Mouse (Mus musculus) cerebellum, postnatal 36 days (tissue): ENCODE measurements around the gene Rgs7.

Experiments
- DNase-seq, 2 experiments: peaks; one replicate each; pipeline ENCODE4 v3.0.0; 2021 to 2022; ENCODE audit warnings: mixed read lengths in 2 of 2

Rgs7 gene

GRCm38 (mm10) chr1:175300895-175301294 is 191.4 kb downstream of the Rgs7 start:
- no peak for DNase-seq

- no peak for DNase-seq
These were observed 191.9 kb downstream of the Rgs7 start for GRCm38 (mm10) chr1:175300404-175300803.

GRCm38 (mm10) chr1:175299603-175300397 is 192.5 kb downstream of the Rgs7 start:
- no peak for DNase-seq

GRCm38 (mm10) chr1:175296906-175297305 is 195.4 kb downstream of the Rgs7 start:
- DNase-seq: no peak

- no peak for DNase-seq
These were observed 202.2 kb downstream of the Rgs7 start for GRCm38 (mm10) chr1:175290072-175290471.

GRCm38 (mm10) chr1:175262341-175262740 is 230.0 kb downstream of the Rgs7 start:
- no peak for DNase-seq

GRCm38 (mm10) chr1:175259374-175259773 is 232.9 kb downstream of the Rgs7 start:
- DNase-seq: no peak

GRCm38 (mm10) chr1:175255224-175255623 is 237.1 kb downstream of the Rgs7 start:
- no peak for DNase-seq

GRCm38 (mm10) chr1:175254724-175255123 is 237.6 kb downstream of the Rgs7 start:
- DNase-seq: no peak

GRCm38 (mm10) chr1:175242135-175242534 is 250.2 kb downstream of the Rgs7 start:
- DNase-seq: peak; percentile 27 to 49

GRCm38 (mm10) chr1:175240137-175240536 is 252.2 kb downstream of the Rgs7 start:
- no peak for DNase-seq

- no peak for DNase-seq
These were observed 270.5 kb downstream of the Rgs7 start for GRCm38 (mm10) chr1:175221593-175222500.

- no peak for DNase-seq
These were observed 272.7 kb downstream of the Rgs7 start for GRCm38 (mm10) chr1:175219563-175219962.

- DNase-seq: no peak
These were observed 285.3 kb downstream of the Rgs7 start for GRCm38 (mm10) chr1:175207004-175207403.

GRCm38 (mm10) chr1:175205633-175206032 is 286.7 kb downstream of the Rgs7 start:
- DNase-seq: no peak

- DNase-seq: no peak
These were observed 288.8 kb downstream of the Rgs7 start for GRCm38 (mm10) chr1:175203544-175203943.

- no peak for DNase-seq
These were observed 289.4 kb downstream of the Rgs7 start for GRCm38 (mm10) chr1:175202902-175203301.

- DNase-seq: no peak
These were observed 293.4 kb downstream of the Rgs7 start for GRCm38 (mm10) chr1:175198881-175199280.

- DNase-seq: peak; percentile 15 to 43
These were observed 296.5 kb downstream of the Rgs7 start for GRCm38 (mm10) chr1:175195806-175196205.

- no peak for DNase-seq
These were observed 304.1 kb downstream of the Rgs7 start for GRCm38 (mm10) chr1:175188186-175188585.

GRCm38 (mm10) chr1:175185211-175185610 is 307.1 kb downstream of the Rgs7 start:
- DNase-seq: no peak

GRCm38 (mm10) chr1:175184736-175185135 is 307.6 kb downstream of the Rgs7 start:
- peak; percentile 81 to 82 for DNase-seq

GRCm38 (mm10) chr1:175178733-175179132 is 313.6 kb downstream of the Rgs7 start:
- no peak for DNase-seq
